Mouse (Mus musculus) heart, adult 2 months (tissue): ENCODE measurements around the gene Phldb2. TPM values are rescaled to one million over a fixed set of nuclear protein-coding genes. Genes with fewer than 3 reads are reported as not detected.
A peak's percentile ranks its signal among the peaks of the same experiment; 100 is the strongest.

Source experiments
- DNase-seq, 2 experiments: peaks; one replicate each; pipeline ENCODE4 v3.0.0; 2021
- H3K27ac ChIP-seq: fragments of 200-600 bp; 2 replicates; pipeline ENCODE4 v1.8.1; 2022
- H3K27me3 ChIP-seq: fragments of 200-500 bp; 2 replicates; pipeline ENCODE4 v1.6.1; 2012; ENCODE audit warnings: mild to moderate bottlenecking, low read length, inconsistent platforms, mixed read lengths; ENCODE audit not compliant: control insufficient read depth, insufficient read depth
- H3K36me3 ChIP-seq: fragments of 200-500 bp; 2 replicates; pipeline ENCODE4 v1.6.1; 2012; ENCODE audit warnings: low read length, inconsistent platforms; ENCODE audit not compliant: control insufficient read depth, insufficient read depth
- H3K4me1 ChIP-seq: fragments of 200-500 bp; 2 replicates; pipeline ENCODE4 v1.6.1; 2011; ENCODE audit warnings: low read length; ENCODE audit not compliant: control insufficient read depth, insufficient read depth
- H3K4me3 ChIP-seq: fragments of 200-600 bp; 2 replicates; pipeline ENCODE4 v1.8.1; 2022
- H3K79me2 ChIP-seq: fragments of 200-500 bp; replicated peaks from 2 replicates; pipeline ENCODE4 v1.6.1; 2012; ENCODE audit warnings: mild to moderate bottlenecking, inconsistent platforms, low read length, moderate library complexity, mixed read lengths; ENCODE audit not compliant: control insufficient read depth, insufficient read depth
- H3K9ac ChIP-seq: fragments of 200-500 bp; 2 replicates; pipeline ENCODE4 v1.6.1; 2012; ENCODE audit warnings: low read depth, mild to moderate bottlenecking, control low read depth, inconsistent platforms, low read length, mixed read lengths
- CTCF ChIP-seq: fragments of 200-600 bp; IDR thresholded peaks from 2 replicates; pipeline ENCODE4 v1.8.1; 2022; ENCODE audit warnings: antibody characterized with exemption, mild to moderate bottlenecking, moderate library complexity
- EP300 ChIP-seq: fragments of 200-500 bp; IDR thresholded peaks from 2 replicates; pipeline ENCODE4 v1.6.1; 2011; ENCODE audit warnings: low read depth, low read length, control low read depth; ENCODE audit not compliant: insufficient read depth
- POLR2A ChIP-seq: fragments of 200-500 bp; IDR thresholded peaks from 2 replicates; pipeline ENCODE4 v1.6.1; 2011; ENCODE audit warnings: mild to moderate bottlenecking, low read depth, low read length, control low read depth; ENCODE audit not compliant: insufficient read depth
- WGBS: fragments of 180-500 bp; shearing (Covaris S2); methylation state at CpG from one replicate; pipeline ENCODE4 v1.1.7; 2018; 5-methylcytosine and 5-hydroxymethylcytosine counted together
- intact Hi-C: fragments of 180-260 bp; cut with DNase I; formaldehyde crosslinking; loops from one replicate; pipeline ENCODE4 v1.15.1; 2025
- polyA plus RNA-seq: library from polyadenylated mRNA; depleted of rRNA; stranded (reverse); fragments of >200 nt; gene quantifications from 2 replicates; pipeline ENCODE4 v1.2.3, GENCODE M21; 2012
- total RNA-seq, 2 experiments: library from RNA; stranded (reverse); gene quantifications; 2 replicates each; pipeline ENCODE4 v1.2.3; 2021

Phldb2 gene
- total and polyA plus RNA-seq, 3 experiments: 3.6 to 13.0 (median 10.9) TPM

- Histone ChIP-seq H3K4me3 (no peak overlapping the region), H3K27ac (no peak overlapping the region), H3K9ac (no peak overlapping the region), H3K79me2 (no peaks in the 10 kb centered on the region), H3K4me1 (no peaks in the 10 kb centered on the region), H3K36me3 (no peaks in the 10 kb centered on the region), H3K27me3 (no peaks in the 10 kb centered on the region)
- 95% methylated on average over 2 of the region's 2 CpGs for WGBS
- TF ChIP-seq POLR2A: no peak
- no peak for TF ChIP-seq EP300
- no peak for TF ChIP-seq CTCF
- DNase-seq: no peak
- intact Hi-C loops: no loop called here
Observed at GRCm38 (mm10) chr16:45884194-45884593, 69.2 kb downstream of the Phldb2 start.

DNA sequence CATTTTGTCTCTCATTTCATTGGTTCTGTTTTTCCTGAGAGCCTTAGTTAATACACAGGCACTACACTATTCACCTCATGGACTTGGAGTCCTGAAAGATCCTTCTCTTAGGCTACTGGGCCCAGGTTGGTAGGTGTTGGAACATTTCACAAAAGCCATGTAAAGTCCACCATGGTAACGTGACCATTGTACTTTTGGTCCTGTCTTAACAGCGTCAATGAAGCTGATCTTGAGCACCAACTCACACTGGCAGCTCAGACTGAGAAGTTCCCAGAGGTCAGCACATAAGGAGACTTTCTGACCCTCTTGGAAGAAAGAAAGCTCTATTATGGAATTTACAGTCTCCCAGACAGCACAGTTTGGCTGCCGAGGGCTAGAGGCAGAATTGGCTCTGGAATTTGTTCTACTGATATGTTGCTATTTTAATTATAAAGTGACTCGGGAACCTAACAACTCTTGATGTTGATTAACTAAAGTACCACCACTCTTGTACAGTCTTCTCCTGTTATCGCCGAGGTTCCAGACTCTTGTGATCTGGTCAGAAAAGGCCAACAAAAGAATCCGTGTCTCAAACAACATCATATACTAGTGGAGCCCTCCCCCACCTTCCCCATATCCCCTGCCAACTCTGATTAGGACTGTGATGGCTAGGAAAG lies 72.1 kb downstream of the Phldb2 start:
- H3K79me2 ChIP-seq: no peaks in the 10 kb centered on the region
- no peak overlapping the region for H3K27ac ChIP-seq
- WGBS: 36% methylated on average over 7 of the region's 7 CpGs
- H3K27me3 ChIP-seq: no peaks in the 10 kb centered on the region
- intact Hi-C loops: no loop called here
- H3K4me3 ChIP-seq: no peak overlapping the region
- no peak overlapping the region for H3K9ac ChIP-seq
- no peaks in the 10 kb centered on the region for H3K36me3 ChIP-seq
- no peak for DNase-seq
- no peaks in the 10 kb centered on the region for H3K4me1 ChIP-seq
- TF ChIP-seq POLR2A: no peak
- TF ChIP-seq EP300: no peak
- TF ChIP-seq CTCF: no peak

- no peak overlapping the region for H3K27ac ChIP-seq
- no peak for DNase-seq
Observed at GRCm38 (mm10) chr16:45880101-45880751, 73.2 kb downstream of the Phldb2 start.

GRCm38 (mm10) chr16:45877739-45878138 lies 75.7 kb downstream of the Phldb2 start:
- no peaks in the 10 kb centered on the region for H3K79me2 ChIP-seq
- H3K4me1 ChIP-seq: peaks cover 4% of the 10 kb centered on the region
- WGBS: 75% methylated on average over 1 of the region's 1 CpGs
- DNase-seq: no peak
- H3K4me3 ChIP-seq: no peak overlapping the region
- no peak overlapping the region for H3K27ac ChIP-seq
- no peak overlapping the region for H3K9ac ChIP-seq
- H3K36me3 ChIP-seq: 0 out of 2 replicates have a peak, but pooled peaks cover 2% of the 10 kb centered on the region
- TF ChIP-seq CTCF (no peak), EP300 (no peak), POLR2A (no peak)
- intact Hi-C loops: no loop called here
- no peaks in the 10 kb centered on the region for H3K27me3 ChIP-seq

More at GRCm38 (mm10) chr16:45880101-45880751, 73.2 kb downstream of the Phldb2 start:
- WGBS: 92% methylated on average over 6 of the region's 6 CpGs
- no peaks in the 10 kb centered on the region for H3K27me3 ChIP-seq
- no peaks in the 10 kb centered on the region for H3K4me1 ChIP-seq
- TF ChIP-seq CTCF (no peak), POLR2A (no peak), EP300 (no peak)
- H3K79me2 ChIP-seq: no peaks in the 10 kb centered on the region
- H3K36me3 ChIP-seq: no peaks in the 10 kb centered on the region
- intact Hi-C loops: no loop called here
- H3K4me3 ChIP-seq: no peak overlapping the region
- no peak overlapping the region for H3K9ac ChIP-seq

DNA sequence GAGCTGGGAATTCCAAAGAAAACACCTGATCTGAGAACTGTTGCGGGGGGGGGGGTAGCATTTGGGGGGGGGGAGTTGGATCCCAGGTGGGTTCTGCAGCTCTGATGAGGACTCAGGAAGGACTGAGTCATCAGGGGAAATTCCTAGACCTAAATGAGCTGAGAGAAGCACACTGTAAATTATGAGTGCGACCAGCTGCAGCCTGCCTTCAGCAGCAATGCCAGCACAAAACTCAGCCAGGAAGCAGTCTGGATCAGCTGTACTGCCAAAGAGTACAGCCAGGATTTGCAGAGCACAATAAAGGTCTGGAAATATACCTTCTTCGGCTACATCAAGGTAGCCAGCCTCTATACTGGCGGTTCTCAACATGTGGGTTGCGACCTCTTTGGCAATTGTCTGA lies 76.2 kb downstream of the Phldb2 start:
- Histone ChIP-seq H3K27ac (no peak overlapping the region), H3K79me2 (no peaks in the 10 kb centered on the region), H3K4me3 (no peak overlapping the region), H3K36me3 (0 out of 2 replicates have a peak, but pooled peaks cover 2% of the 10 kb centered on the region), H3K4me1 (peaks cover 4% of the 10 kb centered on the region), H3K27me3 (no peaks in the 10 kb centered on the region), H3K9ac (no peak overlapping the region)
- no peak for TF ChIP-seq CTCF
- 35% methylated on average over 5 of the region's 5 CpGs for WGBS
- intact Hi-C loops: no loop called here
- DNase-seq: no peak

DNA sequence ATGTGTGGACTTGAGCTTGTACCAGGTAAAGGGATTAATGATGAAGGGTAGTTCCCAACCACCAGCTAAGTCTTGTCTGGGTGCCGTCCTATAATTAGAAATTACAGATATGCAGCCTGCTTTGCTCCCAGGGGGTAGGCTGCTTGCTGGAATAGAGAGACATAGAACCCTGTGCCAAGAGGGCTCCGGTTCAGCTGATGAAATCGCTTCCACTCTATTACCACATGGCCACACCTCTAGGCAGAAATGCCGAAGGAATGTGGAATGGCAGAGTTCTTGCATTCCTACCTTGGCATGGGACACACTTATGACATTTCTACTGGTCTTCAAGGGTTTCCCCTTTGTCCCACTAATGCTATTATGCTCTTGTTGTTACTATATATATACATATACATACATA lies 80.0 kb downstream of the Phldb2 start:
- peaks cover 6% of the 10 kb centered on the region for H3K36me3 ChIP-seq
- H3K27ac ChIP-seq: no peak overlapping the region
- H3K4me1 ChIP-seq: peaks cover 7% of the 10 kb centered on the region
- intact Hi-C loops: no loop called here
- H3K9ac ChIP-seq: no peak overlapping the region
- DNase-seq: peak; percentile 29 to 63
- 22% methylated on average over 4 of the region's 4 CpGs for WGBS
- H3K27me3 ChIP-seq: no peaks in the 10 kb centered on the region
- H3K79me2 ChIP-seq: no peaks in the 10 kb centered on the region
- no peak overlapping the region for H3K4me3 ChIP-seq
- TF ChIP-seq EP300 (0 out of 2 replicates have a peak, but pooled peaks have one; percentile 33), CTCF (no peak)
